Mouse (Mus musculus) thymus, adult 2 months (tissue): ENCODE measurements around the gene Zc2hc1b. TPM values are rescaled to one million over a fixed set of nuclear protein-coding genes. Genes with fewer than 3 reads are reported as not detected.

Experiments used
- DNase-seq: peaks from one replicate; pipeline ENCODE4 v3.0.0; 2021
- H3K27ac ChIP-seq: fragments of 200-500 bp; 2 replicates; pipeline ENCODE4 v1.5.1; 2012; ENCODE audit warnings: low read length, control low read depth; ENCODE audit not compliant: control insufficient read depth, insufficient read depth
- H3K27me3 ChIP-seq: fragments of 200-500 bp; 2 replicates; pipeline ENCODE4 v1.6.1; 2012; ENCODE audit warnings: mild to moderate bottlenecking, low read length, moderate library complexity, mixed read lengths; ENCODE audit not compliant: control insufficient read depth, insufficient read depth
- H3K36me3 ChIP-seq: fragments of 200-500 bp; 2 replicates; pipeline ENCODE4 v1.6.1; 2012; ENCODE audit warnings: mild to moderate bottlenecking, low read length, moderate library complexity; ENCODE audit not compliant: control insufficient read depth, insufficient read depth
- H3K4me1 ChIP-seq: fragments of 200-500 bp; replicated peaks from 2 replicates; pipeline ENCODE4 v1.6.1; 2012; ENCODE audit warnings: low read length; ENCODE audit not compliant: control insufficient read depth, insufficient read depth
- H3K4me3 ChIP-seq: fragments of 200-500 bp; 2 replicates; pipeline ENCODE4 v1.5.1; 2012; ENCODE audit warnings: mild to moderate bottlenecking, low read length, control low read depth, moderate library complexity; ENCODE audit not compliant: control insufficient read depth, insufficient read depth
- CTCF ChIP-seq: fragments of 200-500 bp; IDR thresholded peaks from 2 replicates; pipeline ENCODE4 v1.5.1; 2012; ENCODE audit warnings: mild to moderate bottlenecking, control low read depth, low read length, moderate library complexity, borderline replicate concordance; ENCODE audit not compliant: control insufficient read depth, poor library complexity, insufficient read depth; ENCODE audit errors: extremely low read depth
- POLR2A ChIP-seq: fragments of 200-500 bp; IDR thresholded peaks from 2 replicates; pipeline ENCODE4 v1.6.1; 2012; ENCODE audit warnings: mild to moderate bottlenecking, low read length, control low read depth, moderate library complexity; ENCODE audit not compliant: control insufficient read depth, poor library complexity, insufficient read depth; ENCODE audit errors: extremely low read depth
- WGBS: fragments of 180-500 bp; shearing (Covaris S2); methylation state at CpG from one replicate; pipeline ENCODE4 v1.1.7; 2018; 5-methylcytosine and 5-hydroxymethylcytosine counted together
- polyA plus RNA-seq: library from polyadenylated mRNA; depleted of rRNA; stranded (reverse); fragments of >200 nt; gene quantifications from 2 replicates; pipeline ENCODE4 v1.2.3, GENCODE M21; 2012

Zc2hc1b gene
- polyA plus RNA-seq, 1 experiment = not detected

DNA sequence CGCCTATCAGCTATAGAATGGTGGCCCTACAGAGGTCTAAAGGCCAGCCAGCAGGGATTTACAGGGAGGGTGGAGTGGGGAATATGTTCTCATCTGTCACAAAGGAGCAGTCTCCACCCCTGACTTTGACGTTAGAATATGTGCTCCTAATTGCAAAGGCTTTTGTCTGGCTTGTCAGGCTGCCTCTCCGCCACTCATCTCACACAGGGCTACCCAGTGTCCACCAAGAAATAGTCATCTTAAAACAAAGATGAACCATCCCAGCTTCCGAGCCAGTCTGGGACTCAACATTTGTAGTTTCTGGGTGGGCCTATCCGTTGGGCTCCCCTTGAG, 59.1 kb downstream of the Zc2hc1b start:
- Histone ChIP-seq H3K4me1 (no peaks in the 10 kb centered on the region), H3K4me3 (no peak overlapping the region), H3K27me3 (no peaks in the 10 kb centered on the region), H3K36me3 (no peaks in the 10 kb centered on the region), H3K27ac (no peak overlapping the region)
- 94% methylated on average over 5 of the region's 5 CpGs for WGBS
- DNase-seq = no peak
- TF ChIP-seq POLR2A = no peak
- TF ChIP-seq CTCF = no peak

- H3K27ac ChIP-seq = no peak overlapping the region
- 87% methylated on average over 7 of the region's 7 CpGs for WGBS
- no peaks in the 10 kb centered on the region for H3K4me1 ChIP-seq
- DNase-seq = no peak
- no peaks in the 10 kb centered on the region for H3K27me3 ChIP-seq
- no peak for TF ChIP-seq CTCF
- TF ChIP-seq POLR2A = no peak
- no peaks in the 10 kb centered on the region for H3K36me3 ChIP-seq
- H3K4me3 ChIP-seq = no peak overlapping the region
These were observed 59.6 kb downstream of the Zc2hc1b start for GRCm38 (mm10) chr10:13118024-13118769.

GRCm38 (mm10) chr10:13116706-13117665, 60.8 kb downstream of the Zc2hc1b start:
- DNase-seq = no peak
- Histone ChIP-seq H3K27me3 (no peaks in the 10 kb centered on the region), H3K4me1 (no peaks in the 10 kb centered on the region), H3K36me3 (no peaks in the 10 kb centered on the region), H3K4me3 (no peak overlapping the region), H3K27ac (no peak overlapping the region)
- WGBS = 78% methylated on average over 9 of the region's 9 CpGs
- TF ChIP-seq CTCF = no peak

DNA sequence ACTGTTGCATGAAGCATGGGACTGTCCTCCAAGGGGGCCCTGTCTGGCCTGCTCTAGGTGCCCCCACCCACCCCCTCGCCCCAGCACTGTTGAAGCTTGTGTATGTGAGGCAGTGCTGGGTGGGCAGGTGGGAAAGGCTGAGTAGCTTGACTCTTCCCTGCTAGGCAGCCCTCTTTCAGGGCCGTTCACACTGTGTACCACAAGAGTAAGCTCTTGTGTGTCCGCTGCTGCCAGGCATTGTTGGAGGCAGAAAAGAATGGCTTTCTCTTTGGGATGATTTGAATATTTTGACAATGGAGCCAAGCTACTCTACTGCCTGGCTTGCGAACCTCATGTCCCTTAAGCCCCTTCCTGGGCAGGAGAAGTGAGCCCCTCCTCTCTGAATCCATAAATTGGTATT, 62.8 kb downstream of the Zc2hc1b start:
- no peak for DNase-seq
- Histone ChIP-seq H3K36me3 (no peaks in the 10 kb centered on the region), H3K4me3 (no peak overlapping the region), H3K27me3 (no peaks in the 10 kb centered on the region), H3K27ac (no peak overlapping the region), H3K4me1 (no peaks in the 10 kb centered on the region)
- WGBS = 90% methylated on average over 4 of the region's 4 CpGs
- TF ChIP-seq CTCF (no peak), POLR2A (no peak)

GRCm38 (mm10) chr10:13113641-13114040, 64.2 kb downstream of the Zc2hc1b start:
- TF ChIP-seq CTCF (no peak), POLR2A (no peak)
- no peak for DNase-seq
- no peaks in the 10 kb centered on the region for H3K27me3 ChIP-seq
- no peaks in the 10 kb centered on the region for H3K4me1 ChIP-seq
- H3K27ac ChIP-seq = no peak overlapping the region
- WGBS = 92% methylated on average over 4 of the region's 4 CpGs
- H3K4me3 ChIP-seq = no peak overlapping the region
- H3K36me3 ChIP-seq = no peaks in the 10 kb centered on the region

GRCm38 (mm10) chr10:13112849-13113248, 65.0 kb downstream of the Zc2hc1b start:
- TF ChIP-seq POLR2A (no peak), CTCF (no peak)
- Histone ChIP-seq H3K4me1 (no peaks in the 10 kb centered on the region), H3K27me3 (no peaks in the 10 kb centered on the region), H3K36me3 (no peaks in the 10 kb centered on the region), H3K4me3 (no peak overlapping the region), H3K27ac (no peak overlapping the region)
- no peak for DNase-seq
- 84% methylated on average over 3 of the region's 3 CpGs for WGBS
